Mouse (Mus musculus) brown adipose tissue, adult 24 weeks (tissue): ENCODE data around the gene Btnl10. TPM values are rescaled to one million over a fixed set of nuclear protein-coding genes. Genes with fewer than 3 reads are reported as not detected.

ENCODE experiments used
- H3K27ac ChIP-seq: fragments of 200-500 bp; replicated peaks from 2 replicates; pipeline ENCODE4 v1.5.1; 2012; ENCODE audit warnings: low read depth, mild to moderate bottlenecking, low read length
- H3K4me1 ChIP-seq: fragments of 200-500 bp; 2 replicates; pipeline ENCODE4 v1.6.1; 2012; ENCODE audit warnings: low read length, mixed read lengths; ENCODE audit not compliant: control insufficient read depth, insufficient read depth, insufficient read length
- H3K4me3 ChIP-seq: fragments of 200-500 bp; 2 replicates; pipeline ENCODE4 v1.5.1; 2012; ENCODE audit warnings: low read depth, mild to moderate bottlenecking, low read length, moderate library complexity; ENCODE audit not compliant: insufficient read depth
- polyA plus RNA-seq: library from polyadenylated mRNA; stranded (reverse); fragments of >200 nt; gene quantifications from 2 replicates; pipeline ENCODE4 v1.2.4, GENCODE M21; 2012; ENCODE audit not compliant: missing spikeins, insufficient read depth, insufficient read length

The Btnl10 gene
- polyA plus RNA-seq, 1 experiment, result not detected

- H3K27ac ChIP-seq, result no peak overlapping the region
Observed at GRCm38 (mm10) chr11:58961364-58962177, 43.9 kb downstream of the Btnl10 start.

GRCm38 (mm10) chr11:58963543-58963942 lies 45.8 kb downstream of the Btnl10 start:
- Histone ChIP-seq H3K4me3 (no peak overlapping the region), H3K4me1 (no peaks in the 10 kb centered on the region), H3K27ac (no peak overlapping the region)

More at GRCm38 (mm10) chr11:58961364-58962177, 43.9 kb downstream of the Btnl10 start:
- peaks cover 8% of the 10 kb centered on the region; the same call in 1 of the 2 replicates for H3K4me1 ChIP-seq
- H3K4me3 ChIP-seq, result no peak overlapping the region

DNA sequence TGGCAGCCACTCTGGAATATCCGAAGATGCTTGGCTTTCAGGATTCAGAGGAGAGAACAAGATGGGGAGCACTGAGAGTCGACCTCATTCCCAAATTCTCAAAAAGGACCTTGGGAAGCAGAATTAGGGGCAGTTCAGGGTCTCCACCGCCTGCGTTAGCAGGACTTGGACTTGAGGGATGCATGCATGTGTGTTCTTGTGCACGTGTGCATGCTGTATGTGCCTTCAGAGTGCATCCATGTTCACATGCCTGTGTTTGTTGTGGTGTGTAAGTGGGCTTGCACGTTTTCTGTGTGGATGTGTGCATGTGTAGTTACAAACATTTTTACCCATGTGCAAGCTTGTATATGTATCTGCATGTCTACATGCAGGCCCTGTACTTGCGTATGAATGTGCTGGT lies 46.5 kb downstream of the Btnl10 start:
- Histone ChIP-seq H3K4me1 (no peaks in the 10 kb centered on the region), H3K4me3 (no peak overlapping the region), H3K27ac (no peak overlapping the region)

DNA sequence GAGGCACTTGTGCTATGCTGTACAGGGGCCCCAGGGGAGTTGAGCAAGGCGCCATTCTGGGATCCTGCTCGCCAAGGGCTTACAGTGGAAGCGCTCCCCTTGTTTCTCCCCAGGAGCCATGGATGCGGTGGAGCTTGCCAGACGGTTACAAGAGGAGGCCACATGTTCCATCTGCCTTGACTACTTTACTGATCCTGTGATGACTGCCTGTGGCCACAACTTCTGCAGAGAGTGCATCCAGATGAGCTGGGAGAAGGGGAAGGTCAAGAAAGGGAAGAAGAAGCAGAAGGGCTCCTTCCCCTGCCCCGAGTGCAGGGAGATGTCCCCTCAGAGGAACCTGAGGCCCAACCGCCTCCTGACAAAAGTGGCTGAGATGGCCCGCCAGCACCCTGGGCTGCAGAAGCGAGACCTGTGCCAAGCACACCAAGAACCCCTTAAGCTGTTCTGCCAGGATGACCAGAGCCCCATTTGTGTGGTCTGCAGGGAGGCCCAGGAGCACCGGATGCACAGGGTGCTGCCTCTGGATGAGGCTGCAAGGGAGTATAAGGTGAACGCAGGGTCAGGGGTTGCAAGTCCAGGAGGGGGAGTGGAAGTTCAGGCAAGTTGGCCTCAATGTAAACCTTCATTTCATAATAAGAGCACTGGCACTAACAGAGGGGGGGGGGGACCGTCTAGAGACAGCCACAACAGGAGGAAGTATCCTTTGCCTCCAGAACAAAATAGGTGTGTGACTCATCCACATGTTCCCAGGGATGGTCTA lies 47.5 kb downstream of the Btnl10 start:
- Histone ChIP-seq H3K27ac (no peak overlapping the region), H3K4me3 (no peak overlapping the region), H3K4me1 (no peaks in the 10 kb centered on the region)

GRCm38 (mm10) chr11:58967346-58967745 lies 49.6 kb downstream of the Btnl10 start:
- no peak overlapping the region for H3K4me3 ChIP-seq
- no peaks in the 10 kb centered on the region for H3K4me1 ChIP-seq
- no peak overlapping the region for H3K27ac ChIP-seq

DNA sequence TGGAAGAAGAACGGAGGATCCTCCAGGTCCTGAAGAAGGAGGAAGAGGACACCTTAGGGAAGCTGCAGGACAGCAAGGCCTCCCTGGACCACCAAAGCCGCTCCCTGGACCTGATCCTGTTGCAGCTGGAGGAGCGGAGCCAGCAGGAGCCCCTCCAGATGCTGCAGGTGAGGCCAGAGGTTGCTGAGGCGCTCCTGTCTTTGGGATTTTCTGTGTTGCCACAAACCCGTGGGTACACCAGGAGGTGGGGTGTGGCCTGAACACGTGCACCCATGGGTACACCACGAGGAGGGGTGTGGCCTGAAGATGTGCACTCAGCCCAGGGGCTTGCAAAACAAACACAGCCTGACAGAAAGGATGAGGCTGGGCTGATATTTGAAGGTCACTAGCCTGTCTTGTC lies 50.8 kb downstream of the Btnl10 start:
- Histone ChIP-seq H3K27ac (no peak overlapping the region), H3K4me1 (no peaks in the 10 kb centered on the region), H3K4me3 (no peak overlapping the region)

DNA sequence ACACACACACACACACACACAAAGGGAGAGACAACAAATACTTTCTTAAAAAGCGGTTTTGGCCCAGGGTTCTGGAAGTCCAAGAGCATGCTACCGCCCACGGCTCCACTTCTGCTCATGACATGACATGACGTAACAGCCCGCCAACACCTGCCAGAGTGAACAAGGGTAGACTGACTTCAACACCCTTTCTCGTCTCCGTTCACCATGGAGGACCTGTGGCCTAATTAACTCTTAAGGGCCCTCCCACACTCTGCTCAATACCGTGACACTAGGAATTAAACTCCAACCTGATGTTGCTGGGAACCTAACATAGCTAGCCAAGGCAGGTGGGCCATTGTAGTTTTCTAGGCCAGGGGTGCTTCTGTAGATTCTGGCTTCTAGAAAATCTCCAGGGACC lies 51.3 kb downstream of the Btnl10 start:
- H3K4me3 ChIP-seq, result no peak overlapping the region
- H3K27ac ChIP-seq, result no peak overlapping the region
- no peaks in the 10 kb centered on the region for H3K4me1 ChIP-seq

DNA sequence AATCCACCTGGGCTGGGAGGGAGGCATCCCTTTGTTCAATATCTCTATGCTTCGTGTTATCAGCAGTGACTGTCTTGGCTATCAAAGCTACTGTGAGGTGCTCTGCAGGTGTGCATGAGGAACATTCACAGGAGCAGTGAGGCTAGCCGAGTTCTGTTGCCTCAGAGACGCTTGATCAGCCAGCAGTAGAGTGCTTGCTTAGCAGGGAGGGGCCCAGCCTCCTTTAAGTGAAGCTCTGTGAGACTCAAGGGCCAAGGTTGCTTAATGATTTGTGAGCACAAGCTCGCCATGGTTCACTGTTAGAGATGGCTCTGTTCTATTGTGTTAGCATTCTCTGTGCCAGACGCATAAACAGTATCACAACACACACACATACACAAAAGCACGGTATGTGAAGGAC lies 52.0 kb downstream of the Btnl10 start:
- Histone ChIP-seq H3K27ac (no peak overlapping the region), H3K4me3 (no peak overlapping the region)

DNA sequence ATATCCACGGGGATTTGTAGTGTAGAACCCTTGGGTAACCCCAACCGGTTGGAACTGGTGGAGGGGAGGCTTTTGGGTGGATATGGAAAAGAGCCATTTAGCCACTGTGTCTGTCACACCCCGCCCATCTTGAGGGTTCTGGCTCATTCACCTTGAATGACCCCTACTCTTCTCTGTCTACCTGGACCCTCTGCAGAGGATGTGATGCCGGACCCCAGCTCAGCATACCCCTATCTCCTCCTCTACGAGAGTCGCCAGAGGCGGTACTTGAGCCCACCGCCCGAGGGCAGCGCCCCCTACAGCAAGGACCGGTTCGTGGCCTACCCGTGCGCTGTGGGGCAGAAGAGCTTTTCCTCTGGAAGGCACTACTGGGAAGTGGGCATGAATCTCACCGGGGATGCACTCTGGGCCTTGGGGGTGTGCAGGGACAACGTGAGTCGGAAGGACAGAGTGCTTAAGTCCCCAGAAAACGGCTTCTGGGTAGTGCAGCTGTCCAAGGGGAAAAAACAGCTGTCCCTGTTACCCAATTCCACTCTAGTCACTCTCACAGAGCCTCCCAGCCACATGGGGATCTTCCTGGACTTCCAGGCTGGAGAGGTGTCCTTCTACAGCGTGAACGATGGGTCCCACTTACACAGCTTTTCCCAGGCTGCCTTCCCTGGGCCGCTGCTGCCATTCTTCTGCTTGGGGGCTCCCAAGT lies 53.3 kb downstream of the Btnl10 start:
- no peak overlapping the region for H3K27ac ChIP-seq
- no peak overlapping the region for H3K4me3 ChIP-seq
- 0 out of 2 replicates have a peak, but pooled peaks cover 2% of the 10 kb centered on the region for H3K4me1 ChIP-seq

More for the DNA sequence above, 52.0 kb downstream of the Btnl10 start:
- no peaks in the 10 kb centered on the region for H3K4me1 ChIP-seq

DNA sequence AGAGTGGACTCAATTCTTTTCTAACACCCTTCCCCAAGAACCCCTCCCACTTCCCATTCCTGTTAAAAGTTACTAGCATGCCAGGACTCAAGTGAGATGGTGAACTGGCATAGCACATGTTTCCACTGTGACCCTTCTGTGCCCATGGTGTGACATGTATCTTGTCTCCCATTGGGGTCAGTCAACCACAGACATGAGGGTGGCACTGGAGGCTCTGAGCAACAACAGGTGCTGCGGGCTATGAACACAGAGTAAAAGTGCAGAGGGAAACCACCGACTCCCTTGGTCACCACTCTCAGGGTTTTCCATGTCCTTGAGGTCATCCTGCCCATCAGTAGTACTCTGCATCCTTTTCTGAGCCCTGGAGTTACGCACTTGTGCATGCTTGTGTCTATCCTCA lies 54.1 kb downstream of the Btnl10 start:
- H3K4me1 ChIP-seq, result 0 out of 2 replicates have a peak, but pooled peaks cover 2% of the 10 kb centered on the region
- H3K27ac ChIP-seq, result no peak overlapping the region
- H3K4me3 ChIP-seq, result no peak overlapping the region

DNA sequence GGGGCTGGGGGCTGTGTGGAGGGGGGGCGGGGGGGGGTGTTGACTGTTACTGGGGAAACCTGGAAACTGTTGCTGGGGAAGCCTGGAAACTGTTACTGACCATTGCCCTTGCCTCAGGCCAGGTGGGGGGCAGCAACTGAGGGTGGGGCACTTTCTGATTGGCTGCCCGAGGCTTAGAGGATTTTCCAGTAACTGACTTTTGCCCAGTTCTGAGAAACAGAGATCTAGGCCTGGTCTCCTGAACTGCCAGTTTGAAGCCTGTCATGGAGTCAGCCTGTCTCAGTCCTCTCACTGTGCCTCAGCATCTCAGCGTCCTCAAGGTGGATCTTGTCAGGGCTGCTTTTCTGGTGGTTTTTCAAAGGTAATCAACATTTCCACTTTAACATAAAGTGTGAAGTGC lies 56.7 kb downstream of the Btnl10 start:
- peaks cover 4% of the 10 kb centered on the region; the same call in 1 of the 2 replicates for H3K4me1 ChIP-seq
- no peak overlapping the region for H3K4me3 ChIP-seq
- no peak overlapping the region for H3K27ac ChIP-seq

Other genes with a start within 250 kb of the Btnl10 start
- not detected in 2 replicates for gene Olfr320, start 236.8 kb upstream of the Btnl10 start, polyA plus RNA-seq
- gene Olfr319, start 218.7 kb upstream of the Btnl10 start, polyA plus RNA-seq, result not detected in 2 replicates
- gene Olfr318, start 193.9 kb upstream of the Btnl10 start, polyA plus RNA-seq, result not detected in 2 replicates
- not detected in 2 replicates for gene Olfr317, start 178.7 kb upstream of the Btnl10 start, polyA plus RNA-seq
- not detected in 2 replicates for gene Olfr316, start 165.2 kb upstream of the Btnl10 start, polyA plus RNA-seq
- not detected in 2 replicates for gene Olfr315, start 144.7 kb upstream of the Btnl10 start, polyA plus RNA-seq
- gene Olfr314, start 135.0 kb upstream of the Btnl10 start, polyA plus RNA-seq, result not detected in 2 replicates
- gene Fam183b, start 115.9 kb upstream of the Btnl10 start, polyA plus RNA-seq, result not detected in 2 replicates
- gene Olfr313, start 102.9 kb upstream of the Btnl10 start, polyA plus RNA-seq, result not detected in 2 replicates
- not detected in 2 replicates for gene Olfr312, start 88.7 kb upstream of the Btnl10 start, polyA plus RNA-seq
- not detected in 2 replicates for gene Olfr311, start 78.7 kb upstream of the Btnl10 start, polyA plus RNA-seq
- gene Gm12258, start 70.8 kb upstream of the Btnl10 start, polyA plus RNA-seq, result 0.44 and 0.96 TPM in 2 replicates
- gene 2810021J22Rik, start 50.7 kb upstream of the Btnl10 start, polyA plus RNA-seq, result 2.5 and 4.8 TPM in 2 replicates
- 1.8 and 2.0 TPM in 2 replicates for gene Zfp39, start 13.7 kb upstream of the Btnl10 start, polyA plus RNA-seq
- gene Rnf187, start 21.0 kb downstream of the Btnl10 start, polyA plus RNA-seq, result 76.4 and 79.9 TPM in 2 replicates
- not detected in 2 replicates for gene Hist3h2ba, start 31.0 kb downstream of the Btnl10 start, polyA plus RNA-seq
- 8.2 and 12.4 TPM in 2 replicates for gene Hist3h2a, start 36.8 kb downstream of the Btnl10 start, polyA plus RNA-seq
- gene Trim17, start 36.8 kb downstream of the Btnl10 start, polyA plus RNA-seq, result not detected in 2 replicates
- gene Trim11, start 60.2 kb downstream of the Btnl10 start, polyA plus RNA-seq, result 3.8 and 4.8 TPM in 2 replicates
- 2.4 and 7.2 TPM in 2 replicates for gene Obscn, start 218.5 kb downstream of the Btnl10 start, polyA plus RNA-seq
- gene Iba57, start 245.8 kb downstream of the Btnl10 start, polyA plus RNA-seq, result 9.8 and 10.4 TPM in 2 replicates